Mouse (Mus musculus): ENCODE data around the gene Slc22a12.

GRCm38 (mm10) chr19:6531832-6532471, 10.9 kb downstream of the Slc22a12 start:
- TF ChIP-seq EP300 (optimal IDR thresholded peaks at IDR 0.05) (no peak), CTCF (IDR thresholded peaks at IDR 0.05; ENCODE audit: low read depth) (no peak)
